Mouse (Mus musculus): ENCODE data around the gene Msantd2.

Gene Msantd2

GRCm38 (mm10) chr9:37541851-37542642 lies 52.9 kb downstream of the Msantd2 start:
- no peak for DNase-seq

DNA sequence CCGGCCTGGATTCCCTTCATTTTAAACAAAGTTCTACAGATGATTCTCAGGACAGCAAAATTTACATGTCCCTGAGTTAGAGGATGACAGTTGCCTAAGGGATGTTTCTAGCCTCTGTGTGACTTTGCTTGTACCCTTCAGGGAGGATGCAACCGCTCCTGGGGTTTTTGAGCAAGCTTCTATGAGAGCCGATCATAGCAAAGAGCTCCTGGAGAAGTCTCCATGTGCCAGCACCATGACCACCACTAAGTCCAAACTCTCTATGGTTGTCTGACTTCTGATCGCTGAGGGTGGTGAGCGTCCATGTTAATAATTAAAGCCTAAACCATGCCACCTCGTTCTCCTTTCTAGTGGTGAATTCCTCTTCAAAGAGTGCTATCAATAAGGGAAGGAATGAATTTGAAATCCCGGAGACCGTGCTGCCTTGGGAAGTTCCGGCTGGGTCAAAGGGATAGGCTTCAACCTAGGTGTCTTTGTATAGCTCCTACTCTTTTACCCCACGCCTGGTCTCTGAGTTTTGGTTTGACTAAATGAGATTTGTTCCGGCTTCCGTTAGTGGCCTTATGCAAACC lies 54.8 kb downstream of the Msantd2 start:
- DNase-seq = no peak

- peak; percentile 72 for DNase-seq
These were observed 55.5 kb downstream of the Msantd2 start for GRCm38 (mm10) chr9:37544447-37545165.

GRCm38 (mm10) chr9:37545166-37545610 lies 56.1 kb downstream of the Msantd2 start:
- peak; percentile 32 for DNase-seq

DNA sequence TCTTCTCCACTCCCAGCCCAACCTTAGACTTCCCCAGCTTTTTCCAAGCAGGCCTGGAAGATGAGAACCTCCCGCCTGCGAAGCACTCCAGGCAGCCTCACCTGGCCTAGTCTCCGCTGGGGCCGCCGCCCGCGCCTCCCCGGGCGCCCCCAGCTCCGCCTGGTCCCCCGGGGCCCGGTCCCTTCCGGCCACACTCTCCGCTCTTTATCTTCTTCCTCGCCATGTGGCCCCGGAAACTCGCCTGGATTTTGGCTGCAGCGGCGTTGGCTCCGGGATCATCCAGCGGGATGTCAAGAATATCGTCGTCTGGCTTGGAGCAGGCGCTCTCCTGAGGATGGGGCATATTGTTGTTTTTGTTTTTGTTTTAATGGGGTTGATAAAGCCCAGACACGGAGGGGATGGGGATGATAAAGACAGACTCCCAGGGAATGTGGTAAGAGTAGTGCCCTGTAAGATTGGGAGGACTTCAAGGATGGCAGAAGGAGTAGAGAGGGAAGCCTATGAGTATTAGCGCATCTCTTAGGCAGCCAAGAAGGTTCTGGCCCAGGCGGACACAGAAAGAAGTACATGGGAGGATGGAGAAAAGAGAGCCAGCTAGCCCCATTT lies 56.8 kb downstream of the Msantd2 start:
- DNase-seq = no peak

- DNase-seq = no peak
These were observed 57.8 kb downstream of the Msantd2 start for GRCm38 (mm10) chr9:37546889-37547288.

DNA sequence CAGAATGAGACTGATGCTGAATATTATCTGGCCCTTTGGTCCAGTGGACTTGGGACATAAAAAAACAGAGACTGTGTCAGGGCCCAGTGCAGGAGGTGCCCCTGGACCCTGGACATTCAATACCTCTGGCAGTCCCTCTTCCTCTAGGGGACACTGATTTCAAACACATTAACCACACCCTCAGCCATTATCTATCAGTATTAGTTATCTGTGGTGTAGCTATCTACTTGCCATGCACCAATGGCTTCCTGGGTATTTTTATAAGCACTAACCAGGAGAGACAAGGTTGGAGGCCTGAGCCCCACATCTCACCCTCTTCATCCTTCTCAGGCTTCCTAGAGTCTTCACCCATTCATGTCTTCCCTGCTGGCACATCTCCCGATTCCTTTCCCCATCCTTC lies 61.3 kb downstream of the Msantd2 start:
- DNase-seq = no peak

DNA sequence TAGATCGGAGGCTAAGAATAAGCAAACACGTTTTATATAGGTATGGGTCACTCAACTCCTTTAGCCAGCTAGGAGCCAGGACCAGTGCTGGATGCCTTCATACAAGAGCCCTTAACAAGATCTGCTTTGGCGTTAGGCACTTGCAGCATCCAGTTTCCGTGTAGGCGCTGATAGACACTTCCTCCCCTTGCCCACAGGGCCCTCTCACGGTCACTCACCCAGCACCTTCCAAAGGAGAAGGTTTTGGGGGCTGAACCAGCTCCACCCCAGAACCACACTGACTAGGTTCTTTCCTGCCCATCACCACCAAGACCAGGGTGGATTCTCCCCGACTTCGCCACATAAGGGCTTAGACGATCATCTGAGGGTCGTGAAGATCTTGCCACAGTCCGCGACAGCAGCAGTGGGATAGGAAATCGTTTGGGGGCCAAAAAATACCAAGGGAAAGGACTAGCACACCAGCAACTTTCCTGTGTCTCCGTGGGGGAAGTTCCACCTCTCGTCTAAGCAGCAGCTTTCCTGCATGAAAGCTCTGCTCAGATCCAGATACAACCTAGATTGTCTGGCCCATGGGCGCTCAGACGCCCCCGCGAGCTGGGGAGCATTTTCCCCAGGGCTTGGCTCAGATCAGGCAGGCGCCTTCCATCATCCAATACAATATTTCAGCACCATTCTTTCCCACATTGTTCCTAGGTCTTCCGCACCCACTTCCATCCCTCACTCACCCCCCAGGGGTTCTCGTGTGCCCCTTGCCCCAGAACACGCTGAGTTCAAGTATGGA lies 62.8 kb downstream of the Msantd2 start:
- no peak for DNase-seq

- peak; percentile 93 for DNase-seq
These were observed 63.6 kb downstream of the Msantd2 start, which contains the start of gene Nrgn for GRCm38 (mm10) chr9:37552536-37553293. Gene Nrgn, minus strand, starts transcription at chr9:37552904.

GRCm38 (mm10) chr9:37554279-37554678 lies 65.2 kb downstream of the Msantd2 start:
- DNase-seq = no peak

DNA sequence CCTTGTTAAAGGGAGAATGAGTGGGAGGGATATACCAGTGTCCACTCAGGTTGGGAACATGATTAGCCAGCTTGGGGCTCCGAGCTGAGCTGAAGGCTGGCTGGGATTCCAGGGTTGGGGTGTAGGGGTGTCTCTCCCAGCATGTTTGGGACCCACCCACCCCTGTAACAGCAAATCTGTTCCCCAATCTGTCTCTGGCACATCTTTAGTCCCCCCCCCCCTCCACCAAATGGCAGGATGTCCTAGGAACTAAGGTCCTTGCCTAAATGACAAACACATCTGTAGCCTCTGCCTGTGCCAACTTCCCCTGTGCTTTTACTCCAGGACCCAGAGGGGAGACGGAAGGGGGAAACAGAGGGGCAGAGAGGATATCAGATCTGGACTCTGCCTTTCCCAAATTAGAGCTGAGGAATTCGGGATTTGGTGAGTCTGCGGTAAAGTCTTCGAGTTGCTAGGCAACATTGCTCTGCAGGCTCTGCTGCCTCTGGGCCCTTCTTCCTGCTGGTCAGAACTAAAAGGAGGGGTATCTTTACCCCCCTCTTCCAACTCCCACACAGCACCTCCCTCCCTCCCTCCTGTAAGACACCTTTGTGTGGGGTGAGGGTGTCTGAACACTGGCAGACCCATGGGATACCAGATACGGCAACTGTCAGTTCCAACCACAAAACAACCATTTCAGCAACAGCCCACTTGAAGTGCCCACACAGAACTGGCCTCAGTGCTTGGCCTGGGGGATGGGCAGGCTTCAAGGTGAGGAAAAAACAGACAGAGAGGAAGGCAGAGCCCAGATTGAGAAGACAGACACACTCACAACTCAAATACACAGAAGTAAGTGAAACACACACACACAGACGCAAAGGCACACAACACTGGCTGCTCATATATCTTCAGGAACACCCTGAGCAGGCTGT lies 66.0 kb downstream of the Msantd2 start, which contains the start of gene Siae:
Gene Siae (plus strand): TSS at position 861 of the 911 bp plus-strand sequence.
- no peak for DNase-seq

- no peak for DNase-seq
These were observed 67.2 kb downstream of the Msantd2 start for GRCm38 (mm10) chr9:37556366-37556765.

DNA sequence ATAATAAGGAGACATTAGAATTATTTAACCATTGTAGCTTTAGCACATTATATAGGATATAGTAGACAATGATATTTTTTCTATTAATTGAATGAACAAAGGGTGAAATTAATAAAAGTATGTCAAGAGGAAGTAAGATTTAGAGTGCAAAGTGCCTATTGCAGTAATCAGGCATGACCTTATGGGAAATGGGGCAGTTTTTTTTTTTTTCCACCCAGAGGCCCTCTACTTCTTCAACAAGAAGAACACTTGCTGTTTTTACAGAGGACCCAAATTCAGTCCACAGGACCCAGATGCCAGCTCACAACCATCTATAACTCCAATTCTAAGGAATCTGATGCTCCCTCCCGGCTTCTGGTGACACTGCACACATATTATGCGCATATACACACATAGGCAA lies 71.5 kb downstream of the Msantd2 start:
- DNase-seq = no peak

DNA sequence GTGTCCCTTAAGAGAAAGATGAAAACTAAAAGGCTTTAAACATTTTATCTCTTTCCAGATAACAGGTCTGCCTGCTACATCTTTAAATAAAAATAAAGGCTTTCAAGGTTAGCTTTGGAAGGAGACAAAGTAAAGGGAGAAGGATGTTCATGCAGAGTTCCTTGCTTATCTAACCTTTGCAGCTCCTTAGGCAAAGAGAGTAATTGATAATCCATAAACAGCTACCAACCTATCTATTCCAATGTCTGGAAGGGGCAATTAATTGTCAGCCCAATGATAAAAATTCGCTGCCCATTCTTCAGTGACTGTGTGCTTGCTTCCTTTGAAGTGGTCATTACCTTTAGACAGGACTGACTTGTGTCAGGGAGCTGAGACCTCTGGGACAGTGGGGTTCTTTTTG lies 74.7 kb downstream of the Msantd2 start:
- DNase-seq = no peak

DNA sequence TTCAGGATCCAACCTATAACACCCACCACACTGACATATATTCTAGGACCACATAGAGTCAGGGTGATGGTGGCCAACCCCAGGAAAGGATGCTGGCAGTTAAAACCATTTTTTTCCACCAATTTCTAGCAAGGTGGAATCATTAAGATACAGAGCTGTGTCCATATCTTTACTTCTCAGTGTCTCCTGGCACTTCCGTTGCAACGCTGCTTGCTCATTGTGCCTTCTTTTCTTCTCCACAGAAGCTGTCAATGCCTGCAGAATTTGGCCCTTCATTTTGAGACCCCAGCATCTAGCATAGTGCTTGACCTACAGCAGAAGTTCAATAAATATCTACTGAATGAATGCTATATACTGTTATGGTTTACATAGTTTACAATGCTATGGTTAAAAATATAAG lies 77.9 kb downstream of the Msantd2 start:
- no peak for DNase-seq

DNA sequence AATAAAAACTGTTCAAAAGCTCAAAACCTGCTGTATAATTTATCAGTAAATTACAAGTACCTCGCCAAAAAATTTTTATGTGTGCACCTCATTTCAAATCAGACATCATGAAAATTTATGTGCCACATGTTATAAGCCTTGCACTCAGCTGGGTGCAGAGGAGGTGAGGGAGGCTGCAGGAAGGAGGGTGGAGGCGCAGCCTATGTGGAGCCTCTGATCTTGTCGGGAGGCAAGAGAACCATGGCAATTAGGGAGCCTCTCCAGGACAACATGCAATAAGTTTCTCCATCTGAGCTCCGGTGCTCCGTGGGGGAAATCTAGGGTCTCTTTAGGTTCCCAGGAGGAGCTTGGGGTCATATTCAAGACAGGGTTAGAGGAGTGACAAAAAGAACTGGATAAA lies 78.3 kb downstream of the Msantd2 start:
- no peak for DNase-seq

GRCm38 (mm10) chr9:37567892-37568604 lies 78.9 kb downstream of the Msantd2 start:
- no peak for DNase-seq

- no peak for DNase-seq
These were observed 79.6 kb downstream of the Msantd2 start for GRCm38 (mm10) chr9:37568605-37569214.

- DNase-seq = no peak
These were observed 80.2 kb downstream of the Msantd2 start for GRCm38 (mm10) chr9:37569231-37569835.

Data from retina, postnatal 1 day (tissue).